Mouse (Mus musculus): ENCODE measurements at regions not wholly inside any gene's neighbourhood (a gene's known extent, or its start where the extent isn't known, plus 50 kb on each side); places are given as distances from the start of the nearest gene placed in this dataset.

DNA sequence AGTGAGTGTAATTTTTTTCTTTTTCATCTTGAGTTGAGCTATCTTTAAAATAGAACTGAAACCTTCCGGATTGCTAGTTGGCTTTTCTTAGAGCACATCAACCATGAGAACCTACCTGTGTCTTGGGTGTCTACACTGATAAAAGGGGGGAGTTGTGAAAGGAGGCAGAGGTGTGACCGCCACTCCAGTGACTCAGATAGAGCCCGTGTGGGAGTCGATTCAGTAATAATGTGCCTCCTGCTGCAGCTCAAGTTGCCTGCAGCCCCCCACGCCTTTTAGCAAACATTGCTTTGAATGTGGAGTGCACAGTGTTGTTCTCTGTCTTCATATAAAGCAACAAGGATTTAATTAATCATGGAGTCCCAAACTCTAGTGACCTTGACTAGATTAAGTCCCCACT, 162.6 kb downstream of the Kcnrg start:
- no peak for TF ChIP-seq CTCF (IDR thresholded peaks at IDR 0.05; ENCODE audit: extremely low read depth, insufficient read length, insufficient replicate concordance, low read depth, low read length)
- no peak for TF ChIP-seq POLR2A (IDR thresholded peaks at IDR 0.05; ENCODE audit: low read depth, low read length)

Data from small intestine, adult 2 months (tissue).